In genomic region chr12:108244778-108245177, GRCm38 (mm10) we compare ENCODE assay signal across 8 mouse cellular contexts. TPM values are rescaled to one million over a fixed set of nuclear protein-coding genes. Genes with fewer than 3 reads are reported as not detected.
A peak's percentile ranks its signal among the peaks of the same experiment; 100 is the strongest.
DNase-seq lines count a peak whose midpoint lies in the region; ATAC-seq lines count a peak whose summit lies in the region.

No protein-coding gene starts in this region.

- peak; percentile 85 for DNase-seq in cerebellum, adult 11-12 months
- DNase-seq in cerebellum, postnatal 4 days (ENCODE audit: low spot score in 2 of 2), result no peak
- DNase-seq in kidney, postnatal 10 days, result peak; percentile 90
- peak; percentile 86 for DNase-seq in lung, postnatal 36 days
- DNase-seq in layer of hippocampus, postnatal 10 days (ENCODE audit: low spot score in 2 of 2), result no peak

- H3K9ac ChIP-seq in embryonic facial prominence, embryonic 13.5 days, result peak overlapping the region; percentile 58
- peak overlapping the region; percentile 32 for H3K9ac ChIP-seq in heart, embryonic 16.5 days (ENCODE audit: low read length)
- H3K9ac ChIP-seq in stomach, embryonic 16.5 days (ENCODE audit: low read length), result peak overlapping the region; percentile 58

- peak overlapping the region; percentile 39; the same call in 1 of the 2 replicates for H3K27ac ChIP-seq in embryonic facial prominence, embryonic 13.5 days
- H3K27ac ChIP-seq in heart, embryonic 16.5 days (ENCODE audit: low read length), result peak overlapping the region; percentile 91
- H3K27ac ChIP-seq in stomach, embryonic 16.5 days (ENCODE audit: low read length), result peak overlapping the region; percentile 81

- H3K4me3 ChIP-seq in embryonic facial prominence, embryonic 13.5 days, result no peak overlapping the region
- 0 out of 2 replicates have a peak overlapping the region, but pooled peaks have one; percentile 4 for H3K4me3 ChIP-seq in heart, embryonic 16.5 days (ENCODE audit: low read length)
- H3K4me3 ChIP-seq in stomach, embryonic 16.5 days (replicated peaks; ENCODE audit: low read length), result no peak overlapping the region

- 4% methylated on average over 8 of the region's 8 CpGs for WGBS in embryonic facial prominence, embryonic 13.5 days
- WGBS in heart, embryonic 16.5 days, result under 1% methylated on average over 8 of the region's 8 CpGs
- WGBS in stomach, embryonic 16.5 days, result 2% methylated on average over 8 of the region's 8 CpGs

- H3K4me2 ChIP-seq in embryonic facial prominence, embryonic 13.5 days, result peak overlapping the region; percentile 29
- H3K4me2 ChIP-seq in heart, embryonic 16.5 days (ENCODE audit: low read depth, low read length), result peak overlapping the region; percentile 42
- peak overlapping the region; percentile 28 for H3K4me2 ChIP-seq in stomach, embryonic 16.5 days (ENCODE audit: low read depth, low read length)

- no peak for ATAC-seq in embryonic facial prominence, embryonic 13.5 days (ENCODE audit: insufficient number of reproducible peaks, insufficient read depth, low FRiP score, low TSS enrichment, low read depth)
- peak; percentile 81 for ATAC-seq in heart, embryonic 16.5 days (replicated peaks; ENCODE audit: extremely low read depth, insufficient read depth, low FRiP score)
- ATAC-seq in stomach, embryonic 16.5 days (ENCODE audit: insufficient read depth, low FRiP score), result peak; percentile 67

- H3K36me3 ChIP-seq in embryonic facial prominence, embryonic 13.5 days, result no peaks in the 10 kb centered on the region
- H3K36me3 ChIP-seq in heart, embryonic 16.5 days (ENCODE audit: control insufficient read depth, insufficient read depth), result no peaks in the 10 kb centered on the region
- H3K36me3 ChIP-seq in stomach, embryonic 16.5 days (ENCODE audit: control insufficient read depth, insufficient read depth, low read length), result no peaks in the 10 kb centered on the region

- H3K4me1 ChIP-seq in embryonic facial prominence, embryonic 13.5 days, result peaks cover 72% of the 10 kb centered on the region
- H3K4me1 ChIP-seq in heart, embryonic 16.5 days (ENCODE audit: control insufficient read depth, insufficient read depth, low read length), result peaks cover 76% of the 10 kb centered on the region
- H3K4me1 ChIP-seq in stomach, embryonic 16.5 days (ENCODE audit: control insufficient read depth, insufficient read depth, low read length), result peaks cover 59% of the 10 kb centered on the region

- H3K9me3 ChIP-seq in embryonic facial prominence, embryonic 13.5 days, result no peaks in the 10 kb centered on the region
- no peaks in the 10 kb centered on the region for H3K9me3 ChIP-seq in heart, embryonic 16.5 days (replicated peaks; ENCODE audit: control insufficient read depth, low read length)
- no peaks in the 10 kb centered on the region for H3K9me3 ChIP-seq in stomach, embryonic 16.5 days (replicated peaks; ENCODE audit: control insufficient read depth, low read length)

- H3K27me3 ChIP-seq in embryonic facial prominence, embryonic 13.5 days, result peaks cover 10% of the 10 kb centered on the region; the same call in 1 of the 2 replicates
- no peaks in the 10 kb centered on the region for H3K27me3 ChIP-seq in heart, embryonic 16.5 days (ENCODE audit: control insufficient read depth, insufficient read depth, low read length)
- H3K27me3 ChIP-seq in stomach, embryonic 16.5 days (ENCODE audit: control insufficient read depth, insufficient read depth, low read length), result no peaks in the 10 kb centered on the region

RNA-seq across cellular contexts. Expression of gene Ccdc85c, which starts 30.4 kb away (rescaled TPM):
- polyA plus RNA-seq in embryonic facial prominence, embryonic 13.5 days (2015; fragmentation: Nextera tagmentation; extraction: Ambion mirVana), result 6.3 and 6.6 TPM in 2 replicates
- polyA plus RNA-seq in heart, embryonic 16.5 days (2015; fragmentation: Nextera tagmentation; extraction: Ambion mirVana), result 4.2 and 4.6 TPM in 2 replicates
- polyA plus RNA-seq in stomach, embryonic 16.5 days (2015; fragmentation: Nextera tagmentation; extraction: Ambion mirVana), result 6.5 and 6.9 TPM in 2 replicates
- total RNA-seq in layer of hippocampus, postnatal 10 days (2021), result 10 to 100 TPM; 58.6 to 62.9 TPM

Comparison
In these comparisons a context has a peak if more than half of its experiments do, and no peak if none do; other contexts are left out.
1. DNase-seq: peak in cerebellum, adult 11-12 months (single experiment), kidney, postnatal 10 days (single experiment) and lung, postnatal 36 days (single experiment); none in cerebellum, postnatal 4 days (0 of 2) and layer of hippocampus, postnatal 10 days (0 of 2).
2. H3K27ac ChIP-seq: peak in every context shown above with its lines; median percentile 91 in heart, embryonic 16.5 days; 81 in stomach, embryonic 16.5 days; 39 in embryonic facial prominence, embryonic 13.5 days.
3. Peak in every context shown above with its lines, with median percentiles within 50 percentile points of each other: H3K4me2 ChIP-seq and H3K9ac ChIP-seq.